Mouse (Mus musculus): ENCODE results near the gene Prkg1. TPM values are rescaled to one million over a fixed set of nuclear protein-coding genes. Genes with fewer than 3 reads are reported as not detected.

Prkg1 gene
- polyA plus RNA-seq, 1 experiment = 1.4 TPM

GRCm38 (mm10) chr19:31210850-31211249, 554.0 kb downstream of the Prkg1 start:
- Histone ChIP-seq H3K4me1 (ENCODE audit: control insufficient read depth, insufficient read depth, low read length) (no peaks in the 10 kb centered on the region), H3K27ac (ENCODE audit: control insufficient read depth, insufficient read depth, low read depth, low read length, poor library complexity) (no peak overlapping the region), H3K4me3 (replicated peaks; ENCODE audit: control insufficient read depth, low read depth, low read length) (no peak overlapping the region)
- WGBS = 19% methylated on average over 3 of the region's 3 CpGs
- no peak for TF ChIP-seq CTCF (IDR thresholded peaks at IDR 0.05; ENCODE audit: control insufficient read depth, insufficient read depth, low read length)

- Histone ChIP-seq H3K4me1 (ENCODE audit: control insufficient read depth, insufficient read depth, low read length) (no peaks in the 10 kb centered on the region), H3K27ac (ENCODE audit: control insufficient read depth, insufficient read depth, low read depth, low read length, poor library complexity) (no peak overlapping the region), H3K4me3 (replicated peaks; ENCODE audit: control insufficient read depth, low read depth, low read length) (no peak overlapping the region)
- TF ChIP-seq CTCF (IDR thresholded peaks at IDR 0.05; ENCODE audit: control insufficient read depth, insufficient read depth, low read length) (no peak), POLR2A (IDR thresholded peaks at IDR 0.05; ENCODE audit: borderline replicate concordance, control insufficient read depth, low read depth, low read length) (no peak)
- 27% methylated on average over 2 of the region's 2 CpGs for WGBS
Measured at GRCm38 (mm10) chr19:31210449-31210848, 554.4 kb downstream of the Prkg1 start.

GRCm38 (mm10) chr19:31199583-31199982, 565.2 kb downstream of the Prkg1 start:
- Histone ChIP-seq H3K4me3 (replicated peaks; ENCODE audit: control insufficient read depth, low read depth, low read length) (no peak overlapping the region), H3K27ac (ENCODE audit: control insufficient read depth, insufficient read depth, low read depth, low read length, poor library complexity) (peak overlapping the region; percentile 69), H3K4me1 (ENCODE audit: control insufficient read depth, insufficient read depth, low read length) (peaks cover 3% of the 10 kb centered on the region; the same call in 1 of the 2 replicates)
- under 1% methylated on average over 5 of the region's 5 CpGs for whole genome bisulfite sequencing
- TF ChIP-seq POLR2A (IDR thresholded peaks at IDR 0.05; ENCODE audit: borderline replicate concordance, control insufficient read depth, low read depth, low read length) (no peak), CTCF (IDR thresholded peaks at IDR 0.05; ENCODE audit: control insufficient read depth, insufficient read depth, low read length) (no peak)

DNA sequence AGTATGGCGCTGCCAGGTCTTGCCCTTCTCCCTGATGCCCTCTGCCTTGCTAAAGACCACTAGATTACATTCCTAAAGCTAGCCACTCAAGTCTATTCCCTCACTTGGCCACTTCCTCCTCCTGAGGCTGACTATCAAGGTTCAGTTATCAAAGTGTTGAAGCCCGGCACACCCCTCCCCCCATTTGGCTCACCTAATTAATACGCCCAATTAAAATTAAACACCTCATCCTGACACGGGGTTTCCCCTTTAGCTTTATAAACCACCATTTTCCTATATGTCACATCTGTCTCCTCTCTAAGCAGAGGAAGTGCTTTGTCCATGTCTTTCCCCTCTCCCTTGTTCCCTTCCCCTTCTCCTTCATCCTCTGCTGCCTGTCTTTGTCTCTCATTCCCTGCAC, 566.4 kb downstream of the Prkg1 start:
- no peak overlapping the region for H3K27ac ChIP-seq (ENCODE audit: control insufficient read depth, insufficient read depth, low read depth, low read length, poor library complexity)
- no peak for TF ChIP-seq CTCF (IDR thresholded peaks at IDR 0.05; ENCODE audit: control insufficient read depth, insufficient read depth, low read length)
- TF ChIP-seq POLR2A (IDR thresholded peaks at IDR 0.05; ENCODE audit: borderline replicate concordance, control insufficient read depth, low read depth, low read length) = no peak

GRCm38 (mm10) chr19:31197076-31197475, 567.8 kb downstream of the Prkg1 start:
- TF ChIP-seq POLR2A (IDR thresholded peaks at IDR 0.05; ENCODE audit: borderline replicate concordance, control insufficient read depth, low read depth, low read length) = no peak
- TF ChIP-seq CTCF (IDR thresholded peaks at IDR 0.05; ENCODE audit: control insufficient read depth, insufficient read depth, low read length) = no peak

More for the DNA sequence above, 566.4 kb downstream of the Prkg1 start:
- peaks cover 3% of the 10 kb centered on the region; the same call in 1 of the 2 replicates for H3K4me1 ChIP-seq (ENCODE audit: control insufficient read depth, insufficient read depth, low read length)
- 25% methylated on average over 4 of the region's 4 CpGs for WGBS
- no peak overlapping the region for H3K4me3 ChIP-seq (replicated peaks; ENCODE audit: control insufficient read depth, low read depth, low read length)

GRCm38 (mm10) chr19:31188559-31189218, 576.1 kb downstream of the Prkg1 start:
- Histone ChIP-seq H3K27ac (ENCODE audit: control insufficient read depth, insufficient read depth, low read depth, low read length, poor library complexity) (no peak overlapping the region), H3K4me3 (replicated peaks; ENCODE audit: control insufficient read depth, low read depth, low read length) (no peak overlapping the region), H3K4me1 (ENCODE audit: control insufficient read depth, insufficient read depth, low read length) (no peaks in the 10 kb centered on the region)
- whole genome bisulfite sequencing = 73% methylated on average over 6 of the region's 6 CpGs
- TF ChIP-seq CTCF (IDR thresholded peaks at IDR 0.05; ENCODE audit: control insufficient read depth, insufficient read depth, low read length) = no peak
- no peak for TF ChIP-seq POLR2A (IDR thresholded peaks at IDR 0.05; ENCODE audit: borderline replicate concordance, control insufficient read depth, low read depth, low read length)

More at GRCm38 (mm10) chr19:31197076-31197475, 567.8 kb downstream of the Prkg1 start:
- H3K27ac ChIP-seq (ENCODE audit: control insufficient read depth, insufficient read depth, low read depth, low read length, poor library complexity) = no peak overlapping the region
- peaks cover 3% of the 10 kb centered on the region; the same call in 1 of the 2 replicates for H3K4me1 ChIP-seq (ENCODE audit: control insufficient read depth, insufficient read depth, low read length)
- 51% methylated on average over 6 of the region's 6 CpGs for WGBS
- H3K4me3 ChIP-seq (replicated peaks; ENCODE audit: control insufficient read depth, low read depth, low read length) = no peak overlapping the region

DNA sequence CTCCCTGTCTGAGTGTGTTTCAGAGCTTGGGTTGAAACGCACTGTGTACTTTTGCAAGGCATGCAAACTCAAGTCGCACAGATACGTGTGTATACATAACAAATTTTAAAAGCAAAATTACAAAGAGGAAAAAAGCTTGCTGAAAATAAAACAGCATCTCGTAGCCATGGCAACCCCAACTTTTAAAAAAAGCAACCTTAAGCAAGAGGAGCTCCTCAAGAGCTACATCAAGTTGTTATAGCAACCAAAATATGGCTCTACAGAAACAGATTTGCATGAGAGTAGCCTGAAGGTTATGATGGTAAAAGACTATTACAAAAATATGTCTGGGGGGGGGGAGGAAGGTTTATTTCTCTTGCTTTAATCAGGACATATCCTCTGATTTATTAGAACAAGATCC, 584.1 kb downstream of the Prkg1 start:
- Histone ChIP-seq H3K4me1 (ENCODE audit: control insufficient read depth, insufficient read depth, low read length) (no peaks in the 10 kb centered on the region), H3K27ac (ENCODE audit: control insufficient read depth, insufficient read depth, low read depth, low read length, poor library complexity) (no peak overlapping the region), H3K4me3 (replicated peaks; ENCODE audit: control insufficient read depth, low read depth, low read length) (no peak overlapping the region)
- WGBS = 82% methylated on average over 4 of the region's 4 CpGs
- no peak for TF ChIP-seq CTCF (IDR thresholded peaks at IDR 0.05; ENCODE audit: control insufficient read depth, insufficient read depth, low read length)
- no peak for TF ChIP-seq POLR2A (IDR thresholded peaks at IDR 0.05; ENCODE audit: borderline replicate concordance, control insufficient read depth, low read depth, low read length)

DNA sequence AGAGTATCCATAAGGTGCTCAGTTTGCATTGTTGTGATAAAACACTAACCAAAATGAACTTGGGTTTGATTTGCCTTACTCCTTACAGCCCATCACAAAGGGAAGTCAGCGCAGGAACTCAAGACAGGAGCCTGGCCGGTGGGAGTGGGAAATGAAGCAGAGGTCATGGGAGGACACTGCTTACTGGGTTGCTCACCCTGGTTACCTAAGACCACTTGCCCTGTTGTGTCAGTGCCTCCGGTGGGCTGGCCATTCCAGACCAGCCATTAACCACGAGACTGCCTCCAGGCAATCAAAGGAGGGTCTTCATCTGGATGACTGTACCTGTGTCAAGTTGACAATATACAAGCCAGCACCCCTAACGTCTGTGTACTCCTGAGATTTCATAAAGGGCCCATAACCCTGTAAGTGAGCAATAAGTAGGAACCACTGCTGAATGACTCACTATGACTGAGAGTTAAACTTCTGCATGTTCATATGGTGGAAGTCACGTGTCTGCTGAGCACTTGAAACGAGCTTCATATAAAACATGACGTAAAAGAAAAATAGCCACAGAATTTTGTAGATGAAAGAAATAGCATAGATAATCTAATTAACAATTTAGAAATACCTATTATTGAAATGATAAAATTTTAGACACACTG, 587.4 kb downstream of the Prkg1 start:
- Histone ChIP-seq H3K4me1 (ENCODE audit: control insufficient read depth, insufficient read depth, low read length) (no peaks in the 10 kb centered on the region; the same call in 1 of the 2 replicates), H3K4me3 (replicated peaks; ENCODE audit: control insufficient read depth, low read depth, low read length) (no peak overlapping the region), H3K27ac (ENCODE audit: control insufficient read depth, insufficient read depth, low read depth, low read length, poor library complexity) (no peak overlapping the region)
- WGBS = 58% methylated on average over 8 of the region's 8 CpGs
- TF ChIP-seq CTCF (IDR thresholded peaks at IDR 0.05; ENCODE audit: control insufficient read depth, insufficient read depth, low read length) (no peak), POLR2A (IDR thresholded peaks at IDR 0.05; ENCODE audit: borderline replicate concordance, control insufficient read depth, low read depth, low read length) (no peak)

Data from bone marrow, adult 2 months (tissue).